8 mouse cellular contexts compared by ENCODE assay signal in the genomic region with DNA sequence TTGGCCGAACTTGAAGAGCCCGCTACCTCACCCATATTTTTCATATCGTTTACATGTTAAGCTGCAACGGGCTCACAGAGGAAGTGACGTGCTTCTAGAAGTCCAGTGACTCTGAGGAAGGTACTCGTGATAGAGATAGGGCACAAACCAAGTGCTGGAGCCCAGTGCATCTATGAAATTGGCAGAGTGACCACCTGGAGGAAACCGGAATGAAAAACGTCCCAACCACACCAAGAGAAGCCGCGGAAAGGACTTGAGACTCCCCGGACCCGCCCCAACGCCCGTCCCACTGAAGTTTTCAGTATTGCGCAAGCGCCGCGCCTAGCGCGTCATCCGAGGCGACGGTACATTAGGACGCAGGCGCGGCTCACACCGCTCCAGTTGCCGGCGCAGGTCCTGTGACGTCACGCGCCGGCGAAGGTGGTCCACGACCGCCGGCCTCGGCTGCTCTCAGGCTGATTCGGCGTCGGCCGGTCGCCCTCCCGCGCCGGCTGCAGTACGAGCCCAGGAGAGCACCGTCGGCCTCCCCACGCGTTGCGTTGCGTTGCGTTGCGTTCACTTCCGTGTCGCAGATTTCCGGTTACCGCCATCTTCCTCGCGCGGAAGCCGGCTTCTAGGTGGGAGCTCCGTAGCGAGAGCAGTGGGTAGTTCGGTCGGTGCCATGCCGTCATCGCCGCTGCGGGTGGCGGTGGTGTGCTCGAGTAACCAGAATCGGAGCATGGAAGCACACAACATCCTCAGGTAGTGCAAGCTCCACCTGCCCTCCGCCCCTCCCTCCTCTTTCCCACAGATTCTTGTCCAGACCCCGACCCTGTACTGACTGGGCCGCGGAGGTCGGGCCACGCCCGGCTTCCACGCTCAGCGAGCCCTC. TPM values are rescaled to one million over a fixed set of nuclear protein-coding genes. Genes with fewer than 3 reads are reported as not detected.
DNase-seq lines count a peak whose midpoint lies in the region; ATAC-seq and TF ChIP-seq lines count a peak whose summit lies in the region.

A gene (plus strand): TSS at position 80 of the 871 bp plus-strand sequence.

- H3K4me2 ChIP-seq in forebrain, embryonic 13.5 days: peak within 1 kb of the TSS; percentile 77
- peak within 1 kb of the TSS; percentile 80 for H3K4me2 ChIP-seq in liver, postnatal 0 days (ENCODE audit: low read depth, low read length)
- peak within 1 kb of the TSS; percentile 93 for H3K4me2 ChIP-seq in neural tube, embryonic 14.5 days (ENCODE audit: low read depth, low read length)

- peak; percentile 96 for ATAC-seq in forebrain, embryonic 13.5 days
- peak; percentile 94 for ATAC-seq in liver, postnatal 0 days
- ATAC-seq in neural tube, embryonic 14.5 days (ENCODE audit: low read depth): peak; percentile 96

- peak within 1 kb of the TSS; percentile 95 for H3K27ac ChIP-seq in forebrain, embryonic 13.5 days
- peak within 1 kb of the TSS; percentile 95 for H3K27ac ChIP-seq in liver, postnatal 0 days (ENCODE audit: low read depth)
- peak within 1 kb of the TSS; percentile 90 for H3K27ac ChIP-seq in neural tube, embryonic 14.5 days (ENCODE audit: low read depth, low read length)

- H3K9ac ChIP-seq in forebrain, embryonic 13.5 days: peak within 1 kb of the TSS; percentile 94
- H3K9ac ChIP-seq in liver, postnatal 0 days (replicated peaks): peak within 1 kb of the TSS; percentile 86
- peak within 1 kb of the TSS; percentile 79 for H3K9ac ChIP-seq in neural tube, embryonic 14.5 days (replicated peaks; ENCODE audit: low read depth, low read length)

- no peak for TF ChIP-seq EP300 in liver, postnatal 0 days (IDR thresholded peaks at IDR 0.05; ENCODE audit: low read depth)

- DNase-seq in c-Kit-positive CD71-positive TER-119-positive erythroid progenitor cells, embryonic 14.5 days (ENCODE audit: low spot score): peak; percentile 94
- DNase-seq in heart, postnatal 10 days: peak; percentile 97
- DNase-seq in large intestine, adult 2 months (ENCODE audit: low read depth, low spot score): peak; percentile 76
- DNase-seq in liver, postnatal 0 days: peak; percentile 95
- peak; percentile 96 for DNase-seq in testis, postnatal 10 days (ENCODE audit: low spot score)

- under 1% methylated on average over 83 of the region's 83 CpGs for WGBS in forebrain, embryonic 13.5 days
- WGBS in large intestine, adult 2 months: under 1% methylated on average over 82 of the region's 83 CpGs
- 1% methylated on average over 78 of the region's 83 CpGs for WGBS in liver, postnatal 0 days (ENCODE audit: insufficient replicate concordance)
- WGBS in neural tube, embryonic 14.5 days: under 1% methylated on average over 83 of the region's 83 CpGs

- H3K36me3 ChIP-seq in E14TG2a.4 (ENCODE audit: insufficient read depth, low read length): peaks cover 44% of the 10 kb centered on the region
- H3K36me3 ChIP-seq in forebrain, embryonic 13.5 days (ENCODE audit: poor library complexity, severe bottlenecking): no peaks in the 10 kb centered on the region
- no peaks in the 10 kb centered on the region; the same call in 1 of the 2 replicates for H3K36me3 ChIP-seq in liver, postnatal 0 days (replicated peaks; ENCODE audit: insufficient read depth, low read length)
- H3K36me3 ChIP-seq in neural tube, embryonic 14.5 days (ENCODE audit: control insufficient read depth, insufficient read depth, low read length): no peaks in the 10 kb centered on the region

- H3K4me1 ChIP-seq in E14TG2a.4 (replicated peaks; ENCODE audit: low read depth, low read length): peaks cover 69% of the 10 kb centered on the region
- peaks cover 30% of the 10 kb centered on the region for H3K4me1 ChIP-seq in forebrain, embryonic 13.5 days
- H3K4me1 ChIP-seq in liver, postnatal 0 days (ENCODE audit: insufficient read depth): peaks cover 11% of the 10 kb centered on the region; the same call in 1 of the 2 replicates
- H3K4me1 ChIP-seq in neural tube, embryonic 14.5 days (ENCODE audit: control insufficient read depth, insufficient read depth, low read length): peaks cover 11% of the 10 kb centered on the region

- no peaks in the 10 kb centered on the region for H3K9me3 ChIP-seq in E14TG2a.4 (ENCODE audit: low read length)
- no peaks in the 10 kb centered on the region for H3K9me3 ChIP-seq in forebrain, embryonic 13.5 days (replicated peaks)
- H3K9me3 ChIP-seq in liver, postnatal 0 days (ENCODE audit: low read length): no peaks in the 10 kb centered on the region
- no peaks in the 10 kb centered on the region for H3K9me3 ChIP-seq in neural tube, embryonic 14.5 days (ENCODE audit: control insufficient read depth, low read length)

- no peaks in the 10 kb centered on the region for H3K27me3 ChIP-seq in E14TG2a.4 (ENCODE audit: insufficient read depth, low read length)
- no peaks in the 10 kb centered on the region for H3K27me3 ChIP-seq in forebrain, embryonic 13.5 days
- no peaks in the 10 kb centered on the region for H3K27me3 ChIP-seq in liver, postnatal 0 days (ENCODE audit: insufficient read depth, low read length)
- no peaks in the 10 kb centered on the region for H3K27me3 ChIP-seq in neural tube, embryonic 14.5 days (ENCODE audit: control insufficient read depth, insufficient read depth, low read length)

- TF ChIP-seq CTCF in E14TG2a.4 (conservative IDR thresholded peaks at IDR 0.05; ENCODE audit: low read length): no peak
- TF ChIP-seq CTCF in liver, postnatal 0 days (IDR thresholded peaks at IDR 0.05; ENCODE audit: low read depth): no peak

- intact Hi-C loops in heart, postnatal 10 days (cut with DNase I): loop anchor here (5.0 to 10.0 kb wide), 2 partner anchors 83 to 220 kb away; a partner anchor contains a TSS

- H3K4me3 ChIP-seq in E14TG2a.4 (replicated peaks; ENCODE audit: low read length): peak within 1 kb of the TSS; percentile 96
- H3K4me3 ChIP-seq in forebrain, embryonic 13.5 days: peak within 1 kb of the TSS; percentile 98
- H3K4me3 ChIP-seq in liver, postnatal 0 days (ENCODE audit: low read depth, low read length): peak within 1 kb of the TSS; percentile 86
- peak within 1 kb of the TSS; percentile 89 for H3K4me3 ChIP-seq in neural tube, embryonic 14.5 days (ENCODE audit: low read depth, low read length)

RNA-seq across cellular contexts. Expression of the gene that starts here (rescaled TPM):
- polyA plus RNA-seq in forebrain, embryonic 13.5 days (2015; fragmentation: Nextera tagmentation; extraction: Ambion mirVana): 160 and 162 TPM in 2 replicates
- 10 to 100 TPM; 58.3 to 59.2 TPM for total RNA-seq in heart, postnatal 10 days (2021)
- polyA plus RNA-seq in large intestine, adult 2 months (2012; rRNA removed): 125 and 153 TPM in 2 replicates
- polyA plus RNA-seq in liver, postnatal 0 days (2015; fragmentation: Nextera tagmentation; extraction: Ambion mirVana): 66.6 and 66.9 TPM in 2 replicates
- 172 and 179 TPM in 2 replicates for polyA plus RNA-seq in neural tube, embryonic 14.5 days (2014; fragmentation: Nextera tagmentation; extraction: Ambion mirVana)

Comparison
In these comparisons a context has a peak if more than half of its experiments do, and no peak if none do; other contexts are left out.
1. Peak in every context shown above with its lines: DNase-seq, ATAC-seq, H3K4me3 ChIP-seq and H3K27ac ChIP-seq.